Mouse (Mus musculus) ES-E14 (cell line): ENCODE measurements at regions not wholly inside any gene's neighbourhood (a gene's known extent, or its start where the extent isn't known, plus 50 kb on each side); places are given as distances from the start of the nearest gene placed in this dataset.

Experiments used
- CHD2 ChIP-seq: IDR thresholded peaks from 2 replicates; pipeline ENCODE4 v1.6.1; 2014; ENCODE audit warnings: mild to moderate bottlenecking, low read depth, low read length, inconsistent platforms
- HCFC1 ChIP-seq: IDR thresholded peaks from 2 replicates; pipeline ENCODE4 v1.6.1; 2012; ENCODE audit warnings: low read length, inconsistent platforms, borderline replicate concordance; ENCODE audit not compliant: insufficient read depth
- MAFK ChIP-seq: IDR thresholded peaks from 2 replicates; pipeline ENCODE4 v1.6.1; 2014; ENCODE audit warnings: mild to moderate bottlenecking, low read depth, low read length, inconsistent platforms; ENCODE audit not compliant: insufficient read depth
- ZC3H11A ChIP-seq: IDR thresholded peaks from 2 replicates; pipeline ENCODE4 v1.6.1; 2012; ENCODE audit warnings: low read depth, mild to moderate bottlenecking, inconsistent platforms, low read length, borderline replicate concordance
- ZNF384 ChIP-seq: IDR thresholded peaks from 2 replicates; pipeline ENCODE4 v1.6.1; 2012; ENCODE audit warnings: low read depth, low read length, inconsistent platforms

DNA sequence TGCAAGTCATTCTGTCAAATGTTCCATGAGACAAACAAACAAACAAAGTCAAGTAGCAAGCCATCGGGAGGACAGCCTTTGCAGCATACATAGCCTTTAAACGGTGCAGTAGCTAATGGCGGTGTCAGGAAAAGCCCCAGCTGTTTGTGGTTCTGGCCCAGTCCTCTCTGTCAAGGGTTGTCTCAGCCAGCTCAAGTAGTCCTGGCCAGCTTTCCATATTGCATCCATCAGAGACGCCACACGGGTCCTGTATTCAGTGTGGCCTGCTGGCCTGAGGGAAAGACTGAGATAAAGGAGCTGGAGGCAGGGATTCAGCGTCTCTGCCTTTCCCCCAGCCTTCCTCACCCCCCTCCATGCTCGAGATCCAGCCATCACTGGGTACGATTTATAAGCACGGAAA lies 61.2 kb downstream of the H2al1j start:
- no peak for TF ChIP-seq ZNF384
- TF ChIP-seq HCFC1, result no peak
- TF ChIP-seq ZC3H11A, result no peak
- TF ChIP-seq CHD2, result no peak
- no peak for TF ChIP-seq MAFK
